Mouse (Mus musculus) spleen, postnatal 14 days (tissue): ENCODE measurements at regions not wholly inside any gene's neighbourhood (a gene's known extent, or its start where the extent isn't known, plus 50 kb on each side); places are given as distances from the start of the nearest gene placed in this dataset.

ENCODE experiments used
- DNase-seq, 2 experiments: peaks; one replicate each; pipeline ENCODE4 v3.0.0; 2021 to 2022; ENCODE audit warnings: low spot score in 2 of 2

DNA sequence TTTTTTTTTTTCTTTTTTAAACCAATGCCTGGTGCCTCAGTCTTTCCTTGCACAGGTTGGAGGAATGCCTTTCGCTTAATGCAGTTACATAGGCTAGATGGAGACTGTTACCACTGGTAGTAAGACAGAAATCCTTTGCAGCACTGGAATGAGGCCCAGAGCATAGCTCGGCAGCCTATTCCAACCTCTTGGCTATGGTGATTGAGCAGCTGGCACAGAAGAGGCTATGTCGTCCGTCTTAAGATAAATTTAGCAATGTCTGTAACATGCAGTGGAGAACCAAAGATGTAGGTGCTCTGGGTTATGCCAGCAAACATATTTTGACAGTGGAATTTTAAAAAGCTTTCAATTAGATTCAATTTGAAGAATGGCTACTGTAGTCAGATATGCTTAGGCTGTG, 343.2 kb upstream of the Fam98a start:
- DNase-seq: no peak

DNA sequence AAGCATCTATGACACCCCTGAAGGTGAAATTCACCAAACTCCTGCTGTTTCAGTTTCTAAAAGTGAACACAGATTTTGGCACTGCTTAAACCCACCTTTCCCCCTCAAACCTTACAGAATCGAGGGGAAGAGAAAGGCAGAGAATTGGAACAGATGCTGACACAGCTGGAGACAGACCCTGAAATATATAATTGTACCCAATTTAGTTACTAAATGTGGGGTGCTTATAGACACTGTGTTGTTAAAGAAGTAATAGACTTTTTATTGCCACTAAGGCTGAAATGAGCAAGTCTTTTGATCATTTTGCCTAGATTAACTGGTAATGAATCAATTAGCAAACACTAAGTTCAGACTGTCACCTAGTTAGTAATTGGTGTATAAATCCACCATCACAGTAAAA, 341.8 kb upstream of the Fam98a start:
- DNase-seq: no peak

DNA sequence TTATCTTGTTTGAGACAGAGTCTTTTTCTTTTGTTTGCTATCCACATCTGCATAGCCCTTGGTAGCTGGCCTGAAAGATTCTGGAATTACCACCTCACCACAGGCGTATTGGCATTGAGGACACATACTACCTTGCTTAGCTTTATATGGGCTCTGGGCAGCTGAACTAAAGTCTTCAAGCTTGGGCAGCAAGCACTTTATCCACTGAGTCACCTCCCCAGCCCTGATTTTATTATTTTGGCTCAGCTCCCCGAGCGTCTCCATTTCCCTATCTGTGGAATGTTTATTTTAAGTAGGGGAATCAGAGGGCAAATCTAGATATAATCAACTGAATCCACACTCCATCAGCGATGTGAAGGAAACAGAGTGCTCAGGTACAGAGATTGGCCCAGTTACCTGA, 340.4 kb upstream of the Fam98a start:
- no peak for DNase-seq

DNA sequence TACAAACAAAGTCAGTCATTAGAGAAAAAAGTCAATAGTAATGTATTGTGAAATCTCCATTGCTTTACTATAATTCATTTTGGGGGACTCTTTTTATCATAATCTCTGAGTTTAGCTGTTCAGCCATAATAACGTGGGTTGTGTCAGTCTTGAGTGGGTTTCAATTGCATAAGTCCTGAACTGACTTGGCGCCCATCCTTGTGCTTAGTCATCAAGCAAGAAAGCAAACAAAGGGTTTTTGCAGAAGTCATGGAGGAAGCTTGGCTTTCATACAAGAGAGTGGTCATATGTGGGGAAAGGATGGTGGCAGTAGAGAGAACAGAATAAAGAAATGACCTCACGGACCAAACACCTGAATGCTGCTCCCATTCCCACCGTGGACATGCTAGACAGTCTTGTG, 339.8 kb upstream of the Fam98a start:
- DNase-seq: no peak

DNA sequence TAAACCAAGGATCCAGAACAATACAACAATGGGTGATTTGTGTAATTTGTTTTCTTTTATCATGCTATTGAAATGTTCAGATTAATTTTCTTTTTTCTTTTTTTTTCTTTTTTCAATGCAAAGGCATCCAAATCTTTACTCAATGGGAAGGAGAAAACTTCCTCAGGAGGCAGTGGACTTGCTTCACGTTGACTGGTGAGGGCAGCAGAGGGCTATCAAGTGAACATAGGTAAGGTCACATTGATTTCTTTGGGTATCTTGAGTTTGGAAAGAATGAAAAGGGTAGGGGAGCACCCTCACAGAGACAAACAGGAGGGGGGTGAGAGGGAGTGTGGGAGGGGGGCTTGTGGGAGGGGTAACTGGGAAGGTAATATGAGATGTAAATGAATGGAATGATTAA, 326.1 kb upstream of the Fam98a start:
- DNase-seq: no peak

DNA sequence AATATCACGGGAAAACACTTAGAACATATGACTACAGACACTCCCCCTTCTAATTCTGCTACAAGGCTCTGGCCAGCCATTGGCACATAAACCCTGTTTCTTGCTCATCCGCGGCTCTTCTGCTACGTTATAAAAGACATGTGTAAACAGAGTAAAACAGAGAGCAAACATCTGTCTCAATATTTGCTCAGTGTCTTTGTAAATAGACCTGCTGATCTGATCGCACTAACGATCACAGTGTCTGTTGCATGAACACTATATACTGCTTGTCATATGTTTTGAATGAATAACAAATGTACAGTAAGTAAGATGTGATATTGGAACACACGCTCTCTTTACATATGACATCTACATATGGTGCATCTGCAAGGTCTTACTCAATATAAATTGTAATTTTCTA, 325.1 kb upstream of the Fam98a start:
- no peak for DNase-seq

DNA sequence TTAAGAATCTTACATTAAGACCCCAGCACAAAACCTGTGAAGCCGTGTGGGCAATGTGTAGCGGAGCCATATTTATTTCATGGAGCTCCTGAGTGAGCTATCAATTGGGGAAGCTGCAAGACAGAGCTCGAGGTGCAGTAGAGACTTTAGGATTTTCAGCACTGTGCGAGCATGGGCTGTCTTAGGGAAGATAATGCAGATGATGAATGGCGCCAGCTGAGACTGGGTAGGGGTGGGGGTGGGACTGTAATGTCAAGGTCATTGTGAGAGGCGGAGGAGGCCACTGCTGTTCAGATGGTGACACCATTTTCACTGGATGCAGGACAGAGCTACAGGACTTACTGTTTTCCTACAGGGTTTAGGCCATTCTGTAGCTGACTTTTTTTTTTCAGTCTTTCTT, 322.8 kb upstream of the Fam98a start:
- DNase-seq: no peak

DNA sequence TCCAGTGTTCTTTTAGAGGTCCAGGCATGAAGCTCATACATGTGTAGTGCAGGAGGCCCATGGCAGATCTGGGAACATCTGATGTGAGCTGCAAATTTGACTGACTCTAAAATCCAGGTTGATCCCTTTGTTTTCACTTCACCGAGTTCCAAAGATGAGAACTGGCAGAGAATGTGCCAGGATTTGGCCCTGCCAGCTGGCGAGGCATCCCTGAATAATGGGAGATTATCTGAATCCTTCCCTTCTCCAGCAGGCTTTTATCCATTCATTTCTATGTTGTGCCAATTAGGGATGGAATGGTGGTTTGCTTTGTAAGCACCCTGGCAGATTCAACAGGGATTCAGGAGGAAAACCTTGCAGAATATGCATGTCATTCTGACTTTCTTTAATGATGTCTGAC, 318.7 kb upstream of the Fam98a start:
- DNase-seq: no peak

DNA sequence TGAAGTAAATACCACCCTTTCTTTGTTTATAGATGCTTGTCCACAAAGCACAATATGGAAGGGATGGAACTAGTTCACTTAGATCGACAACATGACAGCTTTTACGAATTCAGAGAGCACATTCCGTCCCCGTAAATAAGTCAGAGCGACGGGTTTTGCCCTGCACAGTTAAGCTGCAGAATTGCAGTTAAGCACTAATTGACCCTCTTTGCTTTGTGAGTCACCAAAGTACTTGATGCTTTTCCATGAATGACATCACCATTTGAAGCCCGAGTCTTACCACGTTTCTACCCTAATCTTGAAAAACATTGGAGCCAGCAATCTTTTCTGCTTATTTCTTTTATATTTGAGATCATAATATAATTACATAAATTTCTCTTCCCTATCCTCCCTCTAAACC, 305.3 kb upstream of the Fam98a start:
- DNase-seq: no peak

DNA sequence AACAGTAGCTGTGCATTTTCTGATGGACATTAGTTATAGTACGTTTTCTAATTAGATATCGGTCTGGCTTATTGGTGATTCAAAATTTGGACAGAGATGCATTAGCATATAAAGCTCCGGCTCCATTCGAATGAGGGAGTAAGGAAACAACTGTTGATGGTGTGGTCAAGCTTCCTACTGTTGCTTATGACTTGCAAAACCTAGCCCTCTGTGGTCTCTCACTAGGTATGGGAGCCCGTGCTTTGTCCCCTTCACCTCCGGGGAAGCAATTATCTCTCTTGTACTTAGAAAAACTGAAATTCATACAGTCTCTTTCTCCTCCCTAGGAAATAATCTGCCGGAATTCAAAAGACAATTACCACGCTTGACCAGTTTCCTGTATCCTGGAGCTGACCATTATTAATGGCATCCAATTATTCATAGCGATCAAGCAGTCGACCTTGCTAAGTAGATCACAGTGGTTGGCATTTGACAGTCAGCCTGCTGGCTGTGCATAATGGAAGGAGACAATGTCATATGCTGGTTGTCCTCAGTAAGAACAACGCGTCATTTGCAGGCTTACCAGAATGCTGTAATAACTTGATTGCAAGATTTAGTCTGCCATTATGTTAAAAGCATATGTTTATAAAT, 264.4 kb upstream of the Fam98a start:
- no peak for DNase-seq

DNA sequence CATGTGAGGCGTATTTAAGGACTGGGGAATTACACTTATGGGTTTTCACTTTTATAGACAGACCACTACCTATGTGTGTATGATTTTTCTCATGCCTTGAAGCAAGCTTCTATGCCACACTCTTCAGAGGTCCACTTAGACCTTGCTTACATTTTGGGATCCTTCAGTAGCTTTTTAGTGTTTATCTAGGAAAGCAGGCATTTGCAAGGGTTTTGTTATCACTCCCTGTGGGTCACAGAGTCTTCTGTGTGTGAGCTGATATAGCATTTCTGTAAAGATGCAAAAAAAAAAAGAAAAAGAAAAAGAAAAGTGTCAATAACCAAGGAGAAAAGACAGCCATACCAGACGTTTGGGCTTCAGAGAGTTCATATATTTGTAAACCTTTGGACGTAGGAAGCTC, 260.4 kb upstream of the Fam98a start:
- DNase-seq: no peak

DNA sequence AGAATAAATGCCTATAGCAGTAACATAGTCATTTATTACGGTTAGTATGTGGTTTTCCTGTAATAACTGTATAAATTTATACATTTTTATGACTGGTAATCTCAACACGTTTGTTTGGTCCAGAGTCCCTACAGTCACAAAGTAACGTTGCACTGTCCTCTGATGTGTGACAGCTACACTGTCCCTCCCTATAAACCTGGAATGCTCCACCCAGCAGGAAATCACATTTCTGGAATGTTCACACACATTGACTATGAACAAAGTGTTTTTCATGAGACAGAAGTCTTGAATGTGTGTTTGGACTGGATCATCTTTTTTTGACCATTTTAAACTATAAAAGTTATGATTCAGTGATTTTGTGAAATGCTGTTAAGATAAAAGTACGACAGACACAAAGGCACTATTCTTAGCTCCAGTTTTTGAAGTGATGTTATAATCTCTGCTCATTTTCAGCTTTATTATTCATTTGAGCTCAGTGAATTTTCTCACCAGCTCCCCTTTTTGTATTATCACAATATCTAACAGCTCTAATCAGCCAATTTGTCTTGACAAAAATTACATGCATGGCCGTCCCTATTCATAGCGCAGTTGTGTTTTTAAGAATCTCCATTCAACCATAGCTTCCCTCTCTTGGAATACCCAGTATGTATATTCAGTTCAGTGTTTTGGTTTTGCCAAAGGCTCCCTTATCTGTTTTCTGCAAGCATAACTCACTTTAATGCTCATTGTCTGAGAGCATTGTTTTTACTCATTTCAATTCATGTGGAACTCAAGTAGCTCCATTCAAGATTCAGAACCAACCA, 257.0 kb upstream of the Fam98a start:
- DNase-seq: no peak

DNA sequence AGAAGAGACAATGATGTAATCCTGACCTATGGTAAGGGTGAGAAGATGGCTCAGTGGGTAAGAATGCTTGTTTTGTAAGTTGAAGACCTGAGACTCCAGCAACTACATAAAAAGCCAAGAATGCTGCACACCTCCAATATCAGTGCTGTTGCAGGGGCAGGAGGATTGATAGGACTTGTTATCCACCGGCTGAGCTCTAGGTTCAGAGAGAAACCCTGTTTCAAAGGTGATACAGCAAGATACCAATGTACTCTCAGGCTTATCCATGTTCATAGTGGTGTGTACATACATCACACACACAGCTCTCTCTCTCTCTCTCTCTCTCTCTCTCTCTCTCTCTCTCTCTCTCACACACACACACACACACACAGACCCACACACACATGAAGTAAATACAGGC, 256.3 kb upstream of the Fam98a start:
- no peak for DNase-seq

DNA sequence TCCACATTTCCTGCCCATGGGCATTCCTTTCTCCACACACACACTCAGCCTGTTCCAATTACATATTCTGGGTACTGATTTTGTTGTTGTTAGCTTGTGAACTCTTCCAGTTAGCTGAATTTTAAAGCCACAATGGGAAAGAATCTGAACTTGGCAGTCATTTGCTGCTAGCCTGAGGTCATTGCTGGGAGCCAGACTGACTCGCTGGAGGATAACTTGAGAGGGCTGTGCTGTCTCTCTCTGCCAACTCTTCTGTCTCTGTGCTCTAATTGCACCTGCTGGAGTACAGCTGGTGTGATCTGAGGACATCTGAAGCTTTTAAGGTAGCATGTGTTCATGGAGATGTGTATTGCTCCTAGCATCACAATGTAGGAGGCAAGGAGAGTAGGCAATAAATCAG, 252.6 kb upstream of the Fam98a start:
- DNase-seq: no peak

DNA sequence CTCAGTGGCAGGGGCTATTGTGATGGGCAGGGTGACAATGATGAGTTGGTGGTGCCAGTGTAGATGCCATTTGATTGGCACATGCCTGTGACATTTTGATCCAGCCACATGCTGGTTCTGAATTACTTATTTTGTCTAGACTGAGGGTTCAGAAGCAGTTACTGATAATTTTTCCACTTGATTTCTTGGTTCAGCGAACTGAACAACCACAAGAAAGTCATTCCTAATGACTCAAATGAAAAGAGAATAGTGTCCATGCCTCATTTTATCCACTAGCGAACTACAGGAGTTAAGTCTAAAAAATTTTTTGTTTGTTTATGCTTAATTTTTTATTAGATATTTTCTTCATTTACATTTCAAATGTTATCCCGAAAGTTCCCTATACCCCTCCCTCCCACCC, 244.6 kb upstream of the Fam98a start:
- DNase-seq: no peak

DNA sequence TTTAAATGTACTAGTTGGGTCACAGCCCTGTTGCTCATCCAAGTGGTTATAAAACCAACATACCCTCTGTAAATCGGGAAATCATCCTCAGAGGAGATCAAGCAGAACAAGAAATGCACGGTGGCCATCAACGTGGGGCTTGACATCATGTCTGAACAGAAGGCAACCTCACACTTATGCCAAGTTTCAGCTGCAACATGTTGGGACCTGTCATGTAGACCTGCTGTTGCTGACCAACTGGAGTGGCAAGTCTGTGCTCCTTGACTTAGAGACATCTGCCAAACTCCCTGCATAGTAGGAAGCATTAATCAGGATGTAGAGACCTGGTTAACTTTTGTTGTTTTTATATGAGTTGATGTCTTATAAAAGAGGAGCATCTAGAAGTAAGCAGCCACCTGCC, 244.0 kb upstream of the Fam98a start:
- DNase-seq: no peak

DNA sequence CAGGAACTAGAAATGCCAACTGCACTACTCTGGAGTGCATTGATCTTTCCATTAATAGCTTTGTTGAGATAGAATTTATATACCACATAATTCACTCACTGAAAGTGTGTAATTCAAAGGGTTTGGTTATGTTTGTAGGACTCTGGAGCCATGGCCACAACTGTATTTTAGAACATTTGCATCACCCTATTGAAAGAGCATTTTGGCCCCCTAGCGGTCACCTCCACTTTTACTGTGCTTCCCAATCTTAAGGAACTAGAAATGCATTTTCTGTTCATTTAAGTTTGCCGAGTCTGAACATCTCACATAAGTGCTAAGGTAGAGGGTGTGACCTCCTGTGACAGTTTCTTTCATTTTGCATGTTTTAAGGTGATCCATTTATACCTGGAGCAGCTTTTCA, 228.0 kb upstream of the Fam98a start:
- DNase-seq: no peak

DNA sequence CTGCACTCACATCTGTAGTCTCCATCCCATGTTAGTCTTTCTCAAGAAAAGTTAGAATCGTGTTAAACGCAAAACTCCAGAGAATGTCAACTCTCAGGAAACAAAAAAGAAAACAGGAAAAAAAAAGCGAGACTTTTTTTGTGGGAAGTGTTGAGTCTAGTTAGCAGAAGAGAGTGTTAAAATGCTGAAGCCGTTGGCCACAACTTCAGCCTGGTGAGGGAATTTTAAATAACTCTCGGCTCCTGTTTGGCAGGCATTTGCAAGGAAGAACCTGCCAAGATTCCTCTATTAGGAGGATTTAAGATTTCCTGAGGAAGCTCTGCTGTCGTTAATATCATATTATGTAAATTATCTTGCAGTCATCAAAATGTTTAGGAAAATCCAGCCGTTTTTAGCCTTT, 224.9 kb upstream of the Fam98a start:
- DNase-seq: no peak

DNA sequence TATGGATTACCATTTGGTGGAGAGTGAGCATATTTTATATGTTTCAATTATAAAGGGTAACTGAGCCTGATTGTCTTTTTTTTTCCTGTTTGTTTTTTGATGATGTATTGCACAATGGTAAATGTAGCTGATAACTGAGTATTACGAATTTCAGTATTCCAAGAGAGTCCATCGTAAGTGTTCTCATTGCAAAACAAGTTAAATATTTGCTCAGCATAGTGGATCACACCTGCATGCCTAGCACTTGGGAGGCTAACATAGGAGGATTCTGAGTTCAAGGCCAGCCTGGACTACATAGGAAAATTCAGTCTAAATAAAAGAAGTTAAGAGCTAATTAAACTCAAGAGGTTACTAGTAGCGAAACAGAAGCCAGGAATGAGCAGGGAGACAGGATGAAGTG, 223.8 kb upstream of the Fam98a start:
- DNase-seq: no peak

DNA sequence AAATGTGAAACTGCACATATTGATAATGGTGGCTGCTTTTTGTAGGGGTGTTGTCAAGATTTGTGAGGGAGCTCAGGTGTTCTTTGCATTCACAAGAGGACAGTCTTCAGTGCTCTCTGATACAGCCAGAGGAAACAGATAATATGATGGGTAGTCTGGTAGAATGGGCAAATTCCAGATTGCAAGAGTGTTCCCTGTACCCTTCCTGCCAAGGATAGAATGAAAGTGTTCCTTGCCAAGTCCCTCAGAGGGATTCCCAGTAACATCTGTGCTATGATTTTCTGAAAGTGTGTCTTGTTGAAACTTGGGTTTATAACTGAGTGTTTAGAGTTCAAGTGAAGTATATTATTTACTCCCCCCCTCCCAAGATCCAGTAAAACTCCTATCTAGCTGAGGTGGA, 221.1 kb upstream of the Fam98a start:
- no peak for DNase-seq

DNA sequence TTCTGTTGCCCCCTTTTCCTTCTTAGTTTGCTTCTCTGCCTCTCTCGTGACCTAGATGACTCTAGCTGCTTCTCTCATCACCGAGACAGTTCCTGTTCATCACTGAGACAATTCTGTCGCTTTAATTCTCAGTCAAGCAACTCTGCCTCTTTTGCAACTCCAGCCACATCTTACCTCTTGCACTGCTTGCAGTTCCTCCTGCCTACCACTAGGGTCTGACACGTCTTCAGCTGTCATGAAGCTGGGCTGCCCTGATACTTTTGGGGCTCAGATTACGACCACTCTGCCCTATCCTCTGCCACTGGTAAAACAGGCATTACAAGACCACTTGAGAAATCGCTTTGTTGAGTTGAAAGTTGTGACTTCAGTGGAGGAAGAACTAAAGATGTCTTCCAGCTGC, 216.9 kb upstream of the Fam98a start:
- DNase-seq: no peak

DNA sequence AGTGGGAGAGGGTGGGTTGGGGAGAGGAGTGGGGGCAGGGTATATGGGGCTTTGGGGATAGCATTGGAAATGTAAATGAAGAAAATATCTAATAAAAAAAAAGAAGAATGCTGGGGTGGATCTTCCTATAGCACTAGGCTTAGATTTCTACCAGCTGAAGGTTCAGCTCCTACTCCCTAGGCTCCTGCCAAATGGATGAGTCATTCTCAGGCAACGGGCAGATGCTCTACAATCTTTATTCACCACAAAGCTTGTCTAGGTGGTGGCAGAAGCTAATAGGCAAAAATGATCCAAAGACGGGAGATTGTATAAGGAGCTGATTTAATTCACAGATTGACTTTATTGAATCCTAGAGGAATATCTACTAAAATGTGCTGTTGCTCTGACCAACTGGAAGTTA, 211.6 kb upstream of the Fam98a start:
- no peak for DNase-seq

DNA sequence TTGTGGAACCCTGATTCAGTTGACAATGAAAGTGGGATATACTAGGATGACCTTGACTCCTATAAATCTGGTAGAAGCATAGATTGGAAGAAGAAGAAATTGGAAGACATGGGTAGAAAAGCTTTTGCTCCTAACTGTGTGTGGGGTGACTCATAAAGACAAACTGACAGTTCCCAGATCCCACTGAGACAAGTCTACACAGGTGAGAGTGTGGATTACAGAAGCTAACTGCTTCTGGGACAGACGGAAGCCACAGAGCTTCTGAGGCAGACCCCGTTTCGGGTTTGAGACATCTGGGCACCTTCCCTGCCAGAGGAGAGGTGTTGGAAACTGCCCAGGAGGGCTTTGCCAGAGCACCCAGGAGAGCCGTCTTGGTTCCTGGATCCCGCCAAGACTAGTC, 204.7 kb upstream of the Fam98a start:
- DNase-seq: no peak

DNA sequence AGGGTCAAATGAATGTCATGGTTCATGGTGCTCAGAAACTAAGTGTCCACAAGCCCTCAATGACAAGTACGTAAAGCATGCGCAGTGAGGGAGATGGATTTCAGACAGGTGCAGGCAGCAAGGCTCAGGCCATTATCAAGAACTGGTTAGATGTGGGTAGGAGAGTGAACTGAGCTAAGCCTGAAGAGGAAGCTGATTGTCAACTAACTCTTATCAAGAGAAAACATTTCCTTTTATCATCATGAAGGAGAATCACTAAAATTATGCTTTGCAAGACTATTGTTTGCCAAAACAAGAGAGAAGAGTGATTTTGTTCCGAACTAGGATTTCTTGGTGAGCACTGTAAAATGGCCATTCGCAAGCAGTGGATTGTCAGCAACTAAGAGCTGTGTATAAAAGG, 164.7 kb upstream of the Fam98a start:
- DNase-seq: no peak
